In the genomic region with DNA sequence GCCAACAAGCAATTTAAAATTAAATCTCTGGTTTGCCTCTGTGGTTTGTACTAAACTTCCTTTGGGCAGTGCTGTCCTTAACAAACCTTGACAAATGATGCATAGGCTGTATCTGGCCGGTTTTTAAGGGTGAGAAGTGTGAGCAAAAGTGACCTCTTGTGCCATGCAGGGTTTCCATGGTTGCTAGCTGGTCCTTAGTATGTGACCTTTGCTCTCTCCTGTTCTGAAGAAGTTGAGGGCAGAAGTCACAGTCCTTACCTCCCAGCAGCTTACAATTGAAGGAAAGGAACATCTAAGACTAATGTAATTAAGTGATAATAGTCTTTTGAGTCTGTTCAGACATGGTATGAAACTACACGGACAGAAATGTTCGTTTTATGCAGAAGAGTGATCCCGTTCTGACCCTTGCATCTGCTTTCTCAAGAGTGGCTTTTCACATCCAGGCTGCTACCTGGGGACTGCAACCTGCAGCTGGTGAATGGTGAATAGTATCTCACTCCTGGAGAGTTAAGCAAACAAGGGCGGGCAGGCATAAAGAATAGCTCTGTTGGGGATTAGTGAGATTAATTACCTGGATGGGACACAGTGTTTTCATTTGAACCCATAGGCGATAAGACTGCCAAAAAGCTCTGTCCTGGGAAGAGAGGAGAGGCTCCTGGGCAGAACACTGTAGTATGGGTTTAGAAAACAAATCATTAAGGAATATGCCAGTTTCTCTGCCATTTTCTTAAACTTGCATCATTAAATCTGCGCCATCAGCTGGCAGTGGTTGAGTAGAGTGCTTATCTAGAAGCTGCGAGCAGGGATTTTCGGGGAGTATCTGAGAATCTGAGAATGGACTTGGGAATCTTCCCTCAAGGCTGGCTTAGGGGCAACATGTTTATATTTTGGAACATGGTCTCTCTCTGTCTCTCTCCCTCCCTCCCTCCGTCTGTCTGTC, we compare ENCODE assay signal across 13 mouse cellular contexts. TPM values are rescaled to one million over a fixed set of nuclear protein-coding genes. Genes with fewer than 3 reads are reported as not detected.
DNase-seq lines count a peak whose midpoint lies in the region; ATAC-seq and TF ChIP-seq lines count a peak whose summit lies in the region.
"Had no signal": no experiment of that assay in that cellular context is flagged by ENCODE, and none has a peak within 500 bp of the region (broad histone marks: within the 10 kb centered on the region; RNA-seq: fewer than 3 reads in every experiment).

No protein-coding gene starts in this region.

- no peak for TF ChIP-seq CTCF in kidney, adult 2 months (conservative IDR thresholded peaks at IDR 0.05; ENCODE audit: insufficient read depth, insufficient read length, low read depth, low read length)

- no peaks in the 10 kb centered on the region; the same call in none of the 2 replicates for H3K4me1 ChIP-seq in embryonic facial prominence, embryonic 14.5 days (ENCODE audit: control insufficient read depth, insufficient read depth, low read length)
- H3K4me1 ChIP-seq in embryonic facial prominence, embryonic 10.5 days = peaks cover 19% of the 10 kb centered on the region
- peaks cover 19% of the 10 kb centered on the region; the same call in 1 of the 2 replicates for H3K4me1 ChIP-seq in kidney, adult 2 months (ENCODE audit: control insufficient read depth, insufficient read depth, low read length)
- H3K4me1 ChIP-seq in midbrain, embryonic 16.5 days (ENCODE audit: control insufficient read depth, insufficient read depth, low read length) = peaks cover 15% of the 10 kb centered on the region; the same call in 1 of the 2 replicates
- H3K4me1 ChIP-seq: liver, embryonic 15.5 days had no signal

- ATAC-seq in embryonic facial prominence, embryonic 14.5 days (ENCODE audit: low read depth) = peak; percentile 60; the same call in 1 of the 2 replicates
- no peak for ATAC-seq in midbrain, embryonic 16.5 days

- H3K9me3 ChIP-seq in embryonic facial prominence, embryonic 14.5 days (ENCODE audit: control insufficient read depth, low read length) = no peaks in the 10 kb centered on the region
- H3K9me3 ChIP-seq in embryonic facial prominence, embryonic 10.5 days = no peaks in the 10 kb centered on the region
- no peaks in the 10 kb centered on the region for H3K9me3 ChIP-seq in midbrain, embryonic 16.5 days (replicated peaks; ENCODE audit: control insufficient read depth, low read length, poor library complexity, severe bottlenecking)
- H3K9me3 ChIP-seq: embryonic facial prominence, embryonic 15.5 days; liver, embryonic 15.5 days had no signal

- H3K27ac ChIP-seq in embryonic facial prominence, embryonic 14.5 days (replicated peaks; ENCODE audit: low read depth, low read length) = no peak overlapping the region
- no peak overlapping the region for H3K27ac ChIP-seq in embryonic facial prominence, embryonic 10.5 days (replicated peaks)
- H3K27ac ChIP-seq in kidney, adult 2 months (ENCODE audit: insufficient read depth, low read depth, low read length) = peak overlapping the region; percentile 45
- H3K27ac ChIP-seq in midbrain, embryonic 16.5 days (ENCODE audit: low read length) = no peak overlapping the region
- H3K27ac ChIP-seq: embryonic facial prominence, embryonic 15.5 days; kidney, postnatal 0 days; liver, embryonic 15.5 days had no signal

- no peak for TF ChIP-seq POLR2A in kidney, adult 2 months (IDR thresholded peaks at IDR 0.05; ENCODE audit: low read depth, low read length)

- DNase-seq in embryonic facial prominence, embryonic 14.5 days (ENCODE audit: low spot score) = no peak
- DNase-seq in embryonic facial prominence, embryonic 10.5 days (ENCODE audit: low spot score) = no peak
- DNase-seq in kidney, adult 2 months = peak; percentile 67
- no peak for DNase-seq in kidney, postnatal 10 days
- peak; percentile 67 for DNase-seq in cerebellum, adult 9-11 months
- no peak for DNase-seq in thymus, postnatal 36 days
- DNase-seq in thymus, postnatal 0 days (ENCODE audit: low spot score) = no peak
- DNase-seq: adrenal gland, postnatal 25 days; right cerebral cortex, adult 18-20 months had no signal

- no peak overlapping the region for H3K4me2 ChIP-seq in embryonic facial prominence, embryonic 14.5 days (ENCODE audit: low read depth, low read length)
- H3K4me2 ChIP-seq in midbrain, embryonic 16.5 days (ENCODE audit: low read length) = no peak overlapping the region
- H3K4me2 ChIP-seq: embryonic facial prominence, embryonic 15.5 days; liver, embryonic 15.5 days had no signal

- H3K27me3 ChIP-seq in embryonic facial prominence, embryonic 14.5 days (replicated peaks; ENCODE audit: control insufficient read depth, insufficient read depth, low read length) = no peaks in the 10 kb centered on the region
- no peaks in the 10 kb centered on the region for H3K27me3 ChIP-seq in embryonic facial prominence, embryonic 10.5 days (replicated peaks; ENCODE audit: low read depth, poor library complexity, severe bottlenecking)
- H3K27me3 ChIP-seq in kidney, adult 2 months (replicated peaks; ENCODE audit: control insufficient read depth, insufficient read depth, low read length) = no peaks in the 10 kb centered on the region
- no peaks in the 10 kb centered on the region for H3K27me3 ChIP-seq in midbrain, embryonic 16.5 days (ENCODE audit: control insufficient read depth, insufficient read depth, low read depth, low read length)
- H3K27me3 ChIP-seq: embryonic facial prominence, embryonic 15.5 days; liver, embryonic 15.5 days had no signal

- H3K9ac ChIP-seq in embryonic facial prominence, embryonic 14.5 days (ENCODE audit: low read depth, low read length) = no peak overlapping the region
- 0 out of 2 replicates have a peak overlapping the region, but pooled peaks have one; percentile 0 for H3K9ac ChIP-seq in midbrain, embryonic 16.5 days (ENCODE audit: low read depth, low read length)
- H3K9ac ChIP-seq: embryonic facial prominence, embryonic 15.5 days; liver, embryonic 15.5 days had no signal

- H3K36me3 ChIP-seq in embryonic facial prominence, embryonic 14.5 days (ENCODE audit: control insufficient read depth, insufficient read depth, low read length) = no peaks in the 10 kb centered on the region
- H3K36me3 ChIP-seq in embryonic facial prominence, embryonic 10.5 days (replicated peaks) = no peaks in the 10 kb centered on the region
- no peaks in the 10 kb centered on the region for H3K36me3 ChIP-seq in kidney, adult 2 months (ENCODE audit: control insufficient read depth, insufficient read depth, low read length)
- no peaks in the 10 kb centered on the region for H3K36me3 ChIP-seq in midbrain, embryonic 16.5 days (ENCODE audit: control insufficient read depth, insufficient read depth, low read length)
- H3K36me3 ChIP-seq: embryonic facial prominence, embryonic 15.5 days; liver, embryonic 15.5 days had no signal

- no peak overlapping the region for H3K4me3 ChIP-seq in embryonic facial prominence, embryonic 14.5 days (ENCODE audit: low read depth, low read length)
- H3K4me3 ChIP-seq in embryonic facial prominence, embryonic 10.5 days = no peak overlapping the region
- no peak overlapping the region for H3K4me3 ChIP-seq in kidney, adult 2 months (ENCODE audit: insufficient read depth, low read depth, low read length)
- H3K4me3 ChIP-seq in midbrain, embryonic 16.5 days (ENCODE audit: low read depth, low read length) = no peak overlapping the region
- H3K4me3 ChIP-seq: embryonic facial prominence, embryonic 15.5 days; liver, embryonic 15.5 days had no signal

- 24% methylated on average over 10 of the region's 10 CpGs for WGBS in embryonic facial prominence, embryonic 14.5 days
- WGBS in embryonic facial prominence, embryonic 10.5 days = 12% methylated on average over 10 of the region's 10 CpGs
- 46% methylated on average over 10 of the region's 10 CpGs for WGBS in kidney, adult 2 months
- 15% methylated on average over 10 of the region's 10 CpGs for WGBS in midbrain, embryonic 16.5 days

RNA-seq across cellular contexts. Expression of a gene that starts 47.2 kb away (rescaled TPM):
- 40.8 and 40.9 TPM in 2 replicates for polyA plus RNA-seq in embryonic facial prominence, embryonic 14.5 days (2014; fragmentation: Nextera tagmentation; extraction: Ambion mirVana)
- 12.3 and 13.7 TPM in 2 replicates for polyA plus RNA-seq in embryonic facial prominence, embryonic 10.5 days (2016; fragmentation: Nextera tagmentation; extraction: Ambion mirVana)
- 31.2 and 37.9 TPM in 2 replicates for polyA plus RNA-seq in kidney, adult 2 months (2012; rRNA removed)
- polyA plus RNA-seq in midbrain, embryonic 16.5 days (2015; fragmentation: Nextera tagmentation; extraction: Ambion mirVana) = 62.5 and 74.7 TPM in 2 replicates
- 30.5 and 39.5 TPM in 2 replicates for polyA plus RNA-seq in thymus, postnatal 0 days (2015; fragmentation: Nextera tagmentation; extraction: Ambion mirVana)

Comparison
In these comparisons a context has a peak if more than half of its experiments do, and no peak if none do; other contexts are left out.
1. DNase-seq: peak in kidney, adult 2 months (single experiment) and cerebellum, adult 9-11 months (single experiment); none in embryonic facial prominence, embryonic 14.5 days (single experiment), embryonic facial prominence, embryonic 10.5 days (single experiment), kidney, postnatal 10 days (single experiment), thymus, postnatal 36 days (0 of 2) and thymus, postnatal 0 days (single experiment).